Mouse (Mus musculus) spleen, adult 2 months (tissue): ENCODE data around the gene Atad1.

ENCODE experiments used
- CTCF ChIP-seq: fragments of 200-500 bp; IDR thresholded peaks from 2 replicates; pipeline ENCODE4 v1.5.1; 2011; ENCODE audit warnings: mild to moderate bottlenecking, inconsistent platforms; ENCODE audit not compliant: insufficient read depth, insufficient read length, insufficient replicate concordance; ENCODE audit errors: extremely low read depth
- POLR2A ChIP-seq: fragments of 200-500 bp; IDR thresholded peaks from 2 replicates; pipeline ENCODE4 v1.6.1; 2011; ENCODE audit warnings: low read depth, low read length, inconsistent platforms

DNA sequence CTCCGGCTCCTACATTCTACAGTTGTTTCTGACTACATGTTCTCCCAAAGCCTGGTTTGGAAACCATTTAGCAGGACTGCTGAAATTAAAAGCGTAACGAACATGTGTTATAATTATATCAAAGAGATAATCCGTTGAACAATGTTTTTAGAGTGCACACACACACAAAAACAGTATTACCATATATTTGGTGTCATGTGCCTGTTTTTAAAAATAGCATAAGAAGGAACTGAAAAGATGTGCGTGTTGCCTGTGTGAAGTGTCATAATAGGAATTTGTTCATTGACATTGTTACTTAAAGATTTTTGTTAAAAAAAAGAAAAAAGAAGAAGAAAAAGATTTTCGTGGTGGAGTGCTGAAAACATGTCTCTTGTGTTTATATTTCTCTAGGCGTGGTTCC, 93.6 kb downstream of the Atad1 start:
- TF ChIP-seq POLR2A (no peak), CTCF (no peak)
